Mouse (Mus musculus): ENCODE measurements around the gene Bend3. TPM values are rescaled to one million over a fixed set of nuclear protein-coding genes. Genes with fewer than 3 reads are reported as not detected.

Bend3 gene
- 4.1 and 6.8 TPM in 2 replicates for polyA plus RNA-seq (2015; fragmentation: Nextera tagmentation; extraction: Ambion mirVana)

DNA sequence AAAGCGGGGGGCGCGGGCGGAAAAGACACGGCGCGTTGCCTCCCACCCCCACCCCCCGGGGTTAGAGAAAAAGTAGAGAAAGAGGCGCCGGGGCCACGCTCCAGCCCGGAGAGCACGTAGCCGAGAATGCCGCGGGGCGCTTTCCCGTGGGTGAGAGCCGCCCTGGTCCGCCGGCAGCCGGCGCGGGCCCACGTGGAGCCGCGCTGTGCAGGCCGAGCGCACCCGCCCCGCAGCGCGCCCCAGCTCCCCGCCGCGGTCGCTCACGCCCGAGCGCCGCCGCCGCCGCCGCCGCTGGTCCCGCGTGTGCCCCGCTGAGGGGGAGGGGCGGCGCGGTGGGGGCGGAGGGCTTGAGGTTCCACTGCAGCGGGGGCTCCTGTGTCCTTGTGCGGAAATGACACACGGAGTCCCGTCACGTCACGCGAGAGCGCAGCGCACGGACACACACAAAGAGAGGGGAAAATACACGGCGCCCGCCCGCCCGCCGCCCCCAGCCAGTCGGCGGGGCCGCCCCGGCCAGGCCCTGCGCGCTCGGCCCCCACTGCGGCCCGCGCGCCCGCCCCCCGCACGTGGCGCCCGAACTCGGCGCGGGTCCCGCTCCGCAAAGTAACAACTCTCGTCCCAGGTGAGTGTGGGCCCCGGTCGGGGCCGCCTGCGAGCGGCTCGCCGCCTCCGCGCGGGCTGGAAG, at the start of gene Bend3:
Gene Bend3 (plus strand): TSS at position 81 of the 685 bp plus-strand sequence.
- peak; percentile 55 for ATAC-seq (ENCODE audit: low FRiP score, low TSS enrichment)
- Histone ChIP-seq H3K9ac (replicated peaks; ENCODE audit: low read length) (peak within 1 kb of the TSS; percentile 98), H3K4me1 (ENCODE audit: insufficient read depth, low read length) (peaks cover 35% of the 10 kb centered on the region), H3K4me3 (ENCODE audit: low read length) (peak within 1 kb of the TSS; percentile 80), H3K4me2 (replicated peaks; ENCODE audit: low read depth, low read length) (peak within 1 kb of the TSS; percentile 88), H3K9me3 (ENCODE audit: low read length) (no peaks in the 10 kb centered on the region), H3K27me3 (ENCODE audit: insufficient read depth, low read length) (no peaks in the 10 kb centered on the region), H3K27ac (ENCODE audit: low read length) (peak within 1 kb of the TSS; percentile 98), H3K36me3 (ENCODE audit: insufficient read depth, low read length) (no peaks in the 10 kb centered on the region)
- under 1% methylated on average over 33 of the region's 101 CpGs for WGBS

DNA sequence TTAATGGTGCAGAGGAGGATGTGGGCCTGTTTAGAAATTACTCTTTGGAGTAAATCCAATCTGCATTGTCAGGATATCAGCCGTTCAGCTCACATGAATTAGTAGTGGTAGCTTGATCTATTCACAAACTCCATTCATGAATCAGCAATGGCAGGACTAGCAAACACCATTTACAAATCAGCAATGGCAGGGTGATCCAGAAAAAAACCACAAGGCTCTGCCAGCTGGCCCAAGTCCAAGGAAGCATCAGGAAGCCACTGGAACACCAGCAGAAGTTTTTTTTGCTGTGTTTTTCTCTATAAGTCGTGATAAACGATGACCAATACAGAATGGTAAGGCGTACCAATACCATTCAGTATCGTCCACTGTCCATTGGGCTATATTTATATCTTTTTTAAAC, 48.0 kb upstream of the Bend3 start:
- peaks cover 7% of the 10 kb centered on the region for H3K9me3 ChIP-seq (ENCODE audit: low read length)
- peaks cover 13% of the 10 kb centered on the region; the same call in 1 of the 2 replicates for H3K36me3 ChIP-seq (ENCODE audit: insufficient read depth, low read length)
- no peak for ATAC-seq (ENCODE audit: low FRiP score, low TSS enrichment)
- H3K27me3 ChIP-seq (ENCODE audit: insufficient read depth, low read length): no peaks in the 10 kb centered on the region
- no peak overlapping the region for H3K4me2 ChIP-seq (replicated peaks; ENCODE audit: low read depth, low read length)
- H3K4me3 ChIP-seq (ENCODE audit: low read length): no peak overlapping the region
- no peak overlapping the region for H3K9ac ChIP-seq (replicated peaks; ENCODE audit: low read length)
- H3K4me1 ChIP-seq (ENCODE audit: insufficient read depth, low read length): peaks cover 3% of the 10 kb centered on the region; the same call in 1 of the 2 replicates
- no peak overlapping the region for H3K27ac ChIP-seq (ENCODE audit: low read length)
- 91% methylated on average over 5 of the region's 5 CpGs for WGBS

DNA sequence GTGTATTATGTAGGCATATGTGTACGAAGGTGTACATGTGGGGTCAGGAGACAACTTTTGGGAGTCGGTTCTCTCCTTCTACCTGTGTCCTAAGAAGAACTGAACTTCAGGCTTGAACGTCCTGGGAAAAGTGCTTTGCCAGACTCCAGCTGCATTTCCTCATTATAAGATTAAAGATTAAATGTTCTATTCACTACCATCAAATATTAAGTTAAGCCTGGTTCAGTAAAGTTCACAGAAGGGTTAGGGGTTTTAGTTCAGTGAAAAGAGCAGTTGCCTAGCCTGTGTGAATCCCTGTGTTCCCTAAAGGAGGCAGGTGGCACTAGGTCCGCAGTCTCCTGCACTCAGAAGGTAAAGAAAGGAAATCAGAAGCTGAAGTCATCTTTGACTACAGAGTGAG, 44.3 kb upstream of the Bend3 start:
- Histone ChIP-seq H3K27ac (ENCODE audit: low read length) (peak overlapping the region; percentile 54), H3K27me3 (ENCODE audit: insufficient read depth, low read length) (no peaks in the 10 kb centered on the region), H3K9me3 (ENCODE audit: low read length) (peaks cover 7% of the 10 kb centered on the region)

DNA sequence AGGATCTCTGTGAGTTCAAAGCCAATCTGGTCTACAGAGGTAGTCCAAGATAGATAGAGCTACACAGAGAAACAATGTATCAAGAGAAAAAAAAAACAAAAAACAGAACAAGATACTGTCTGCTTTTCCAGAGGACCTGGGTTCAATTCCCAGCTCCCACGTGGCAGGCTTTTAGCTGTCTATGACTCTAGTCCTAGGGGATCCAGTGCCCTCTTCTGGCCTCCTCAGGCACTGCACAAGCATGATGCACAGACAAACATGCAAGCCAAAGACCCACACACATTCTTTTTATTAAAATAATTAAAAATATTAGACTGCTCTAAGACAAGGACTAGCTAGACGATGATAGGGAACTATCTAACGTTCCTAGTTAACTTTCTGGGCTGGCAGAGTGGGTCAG, 42.9 kb upstream of the Bend3 start:
- WGBS: 95% methylated on average over 3 of the region's 3 CpGs
- peaks cover 36% of the 10 kb centered on the region for H3K4me1 ChIP-seq (ENCODE audit: insufficient read depth, low read length)
- no peaks in the 10 kb centered on the region for H3K27me3 ChIP-seq (ENCODE audit: insufficient read depth, low read length)
- no peak for ATAC-seq (ENCODE audit: low FRiP score, low TSS enrichment)
- H3K4me2 ChIP-seq (replicated peaks; ENCODE audit: low read depth, low read length): no peak overlapping the region
- no peak overlapping the region for H3K4me3 ChIP-seq (ENCODE audit: low read length)
- H3K9ac ChIP-seq (replicated peaks; ENCODE audit: low read length): no peak overlapping the region
- H3K27ac ChIP-seq (ENCODE audit: low read length): no peak overlapping the region
- H3K9me3 ChIP-seq (ENCODE audit: low read length): peaks cover 3% of the 10 kb centered on the region
- H3K36me3 ChIP-seq (ENCODE audit: insufficient read depth, low read length): peaks cover 11% of the 10 kb centered on the region; the same call in 1 of the 2 replicates

More for the DNA sequence above, 44.3 kb upstream of the Bend3 start:
- Histone ChIP-seq H3K4me2 (replicated peaks; ENCODE audit: low read depth, low read length) (no peak overlapping the region), H3K9ac (replicated peaks; ENCODE audit: low read length) (no peak overlapping the region), H3K4me3 (ENCODE audit: low read length) (no peak overlapping the region), H3K4me1 (ENCODE audit: insufficient read depth, low read length) (peaks cover 21% of the 10 kb centered on the region), H3K36me3 (ENCODE audit: insufficient read depth, low read length) (peaks cover 16% of the 10 kb centered on the region; the same call in 1 of the 2 replicates)
- 73% methylated on average over 4 of the region's 4 CpGs for WGBS
- no peak for ATAC-seq (ENCODE audit: low FRiP score, low TSS enrichment)

- Histone ChIP-seq H3K27ac (ENCODE audit: low read length) (peak overlapping the region; percentile 84), H3K36me3 (ENCODE audit: insufficient read depth, low read length) (peaks cover 5% of the 10 kb centered on the region; the same call in 1 of the 2 replicates), H3K9ac (replicated peaks; ENCODE audit: low read length) (no peak overlapping the region), H3K4me3 (ENCODE audit: low read length) (no peak overlapping the region), H3K27me3 (ENCODE audit: insufficient read depth, low read length) (no peaks in the 10 kb centered on the region), H3K9me3 (ENCODE audit: low read length) (no peaks in the 10 kb centered on the region), H3K4me1 (ENCODE audit: insufficient read depth, low read length) (peaks cover 46% of the 10 kb centered on the region), H3K4me2 (replicated peaks; ENCODE audit: low read depth, low read length) (peak overlapping the region; percentile 21; the same call in 1 of the 2 replicates)
- ATAC-seq (ENCODE audit: low FRiP score, low TSS enrichment): no peak
- WGBS: 8% methylated on average over 7 of the region's 7 CpGs
These were observed 39.1 kb upstream of the Bend3 start for GRCm38 (mm10) chr10:43439492-43439941.

DNA sequence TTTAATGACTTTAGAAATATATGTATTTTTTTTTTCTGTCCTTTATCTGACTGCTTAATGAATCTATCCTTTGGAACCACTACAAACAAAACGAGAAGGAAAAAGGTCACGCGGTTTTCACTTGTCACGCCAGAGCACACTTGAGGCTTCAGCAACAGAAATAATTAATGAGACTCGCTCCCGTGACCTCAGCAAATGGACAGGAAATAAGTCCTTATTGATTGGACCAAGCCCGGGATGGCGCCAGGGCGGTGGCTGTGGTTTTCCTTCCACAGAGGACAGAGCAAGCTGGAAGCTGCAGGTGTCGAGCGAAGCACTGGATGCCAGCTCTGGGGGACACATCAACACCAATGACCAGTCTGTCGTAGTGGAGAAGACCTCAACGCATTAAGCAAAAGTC, 38.6 kb upstream of the Bend3 start:
- WGBS: 15% methylated on average over 13 of the region's 13 CpGs
- H3K4me2 ChIP-seq (replicated peaks; ENCODE audit: low read depth, low read length): peak overlapping the region; percentile 26
- peaks cover 5% of the 10 kb centered on the region; the same call in 1 of the 2 replicates for H3K36me3 ChIP-seq (ENCODE audit: insufficient read depth, low read length)
- H3K27ac ChIP-seq (ENCODE audit: low read length): peak overlapping the region; percentile 84
- H3K4me3 ChIP-seq (ENCODE audit: low read length): no peak overlapping the region
- H3K27me3 ChIP-seq (ENCODE audit: insufficient read depth, low read length): no peaks in the 10 kb centered on the region
- peaks cover 46% of the 10 kb centered on the region for H3K4me1 ChIP-seq (ENCODE audit: insufficient read depth, low read length)
- no peak for ATAC-seq (ENCODE audit: low FRiP score, low TSS enrichment)
- H3K9me3 ChIP-seq (ENCODE audit: low read length): no peaks in the 10 kb centered on the region
- no peak overlapping the region for H3K9ac ChIP-seq (replicated peaks; ENCODE audit: low read length)

GRCm38 (mm10) chr10:43440981-43441740, 37.5 kb upstream of the Bend3 start:
- peaks cover 46% of the 10 kb centered on the region for H3K4me1 ChIP-seq (ENCODE audit: insufficient read depth, low read length)
- peak overlapping the region; percentile 23; the same call in 1 of the 2 replicates for H3K4me2 ChIP-seq (replicated peaks; ENCODE audit: low read depth, low read length)
- no peak overlapping the region for H3K4me3 ChIP-seq (ENCODE audit: low read length)
- ATAC-seq (ENCODE audit: low FRiP score, low TSS enrichment): peak; percentile 82
- no peaks in the 10 kb centered on the region for H3K9me3 ChIP-seq (ENCODE audit: low read length)
- 0 out of 2 replicates have a peak overlapping the region, but pooled peaks have one; percentile 16 for H3K9ac ChIP-seq (replicated peaks; ENCODE audit: low read length)
- no peaks in the 10 kb centered on the region for H3K27me3 ChIP-seq (ENCODE audit: insufficient read depth, low read length)
- no peaks in the 10 kb centered on the region for H3K36me3 ChIP-seq (ENCODE audit: insufficient read depth, low read length)
- H3K27ac ChIP-seq (ENCODE audit: low read length): peak overlapping the region; percentile 84
- WGBS: 38% methylated on average over 15 of the region's 15 CpGs

GRCm38 (mm10) chr10:43448656-43449055, 30.0 kb upstream of the Bend3 start:
- H3K36me3 ChIP-seq (ENCODE audit: insufficient read depth, low read length): no peaks in the 10 kb centered on the region
- no peak overlapping the region for H3K9ac ChIP-seq (replicated peaks; ENCODE audit: low read length)
- H3K9me3 ChIP-seq (ENCODE audit: low read length): no peaks in the 10 kb centered on the region
- H3K4me1 ChIP-seq (ENCODE audit: insufficient read depth, low read length): peaks cover 3% of the 10 kb centered on the region; the same call in 1 of the 2 replicates
- ATAC-seq (ENCODE audit: low FRiP score, low TSS enrichment): no peak
- no peak overlapping the region for H3K27ac ChIP-seq (ENCODE audit: low read length)
- WGBS: 83% methylated on average over 3 of the region's 3 CpGs
- no peak overlapping the region for H3K4me2 ChIP-seq (replicated peaks; ENCODE audit: low read depth, low read length)
- no peak overlapping the region for H3K4me3 ChIP-seq (ENCODE audit: low read length)
- H3K27me3 ChIP-seq (ENCODE audit: insufficient read depth, low read length): no peaks in the 10 kb centered on the region

- H3K9ac ChIP-seq (replicated peaks; ENCODE audit: low read length): no peak overlapping the region; the same call in 1 of the 2 replicates
- H3K4me2 ChIP-seq (replicated peaks; ENCODE audit: low read depth, low read length): peak overlapping the region; percentile 46
- no peak overlapping the region for H3K27ac ChIP-seq (ENCODE audit: low read length)
- peak overlapping the region; percentile 35 for H3K4me3 ChIP-seq (ENCODE audit: low read length)
- H3K4me1 ChIP-seq (ENCODE audit: insufficient read depth, low read length): peaks cover 3% of the 10 kb centered on the region; the same call in 1 of the 2 replicates
- H3K9me3 ChIP-seq (ENCODE audit: low read length): no peaks in the 10 kb centered on the region
- H3K27me3 ChIP-seq (ENCODE audit: insufficient read depth, low read length): no peaks in the 10 kb centered on the region
- peak; percentile 95 for ATAC-seq (ENCODE audit: low FRiP score, low TSS enrichment)
- whole genome bisulfite sequencing: 26% methylated on average over 16 of the region's 16 CpGs
- no peaks in the 10 kb centered on the region for H3K36me3 ChIP-seq (ENCODE audit: insufficient read depth, low read length)
These were observed 26.6 kb upstream of the Bend3 start for GRCm38 (mm10) chr10:43451848-43452662.
